In the genomic region with DNA sequence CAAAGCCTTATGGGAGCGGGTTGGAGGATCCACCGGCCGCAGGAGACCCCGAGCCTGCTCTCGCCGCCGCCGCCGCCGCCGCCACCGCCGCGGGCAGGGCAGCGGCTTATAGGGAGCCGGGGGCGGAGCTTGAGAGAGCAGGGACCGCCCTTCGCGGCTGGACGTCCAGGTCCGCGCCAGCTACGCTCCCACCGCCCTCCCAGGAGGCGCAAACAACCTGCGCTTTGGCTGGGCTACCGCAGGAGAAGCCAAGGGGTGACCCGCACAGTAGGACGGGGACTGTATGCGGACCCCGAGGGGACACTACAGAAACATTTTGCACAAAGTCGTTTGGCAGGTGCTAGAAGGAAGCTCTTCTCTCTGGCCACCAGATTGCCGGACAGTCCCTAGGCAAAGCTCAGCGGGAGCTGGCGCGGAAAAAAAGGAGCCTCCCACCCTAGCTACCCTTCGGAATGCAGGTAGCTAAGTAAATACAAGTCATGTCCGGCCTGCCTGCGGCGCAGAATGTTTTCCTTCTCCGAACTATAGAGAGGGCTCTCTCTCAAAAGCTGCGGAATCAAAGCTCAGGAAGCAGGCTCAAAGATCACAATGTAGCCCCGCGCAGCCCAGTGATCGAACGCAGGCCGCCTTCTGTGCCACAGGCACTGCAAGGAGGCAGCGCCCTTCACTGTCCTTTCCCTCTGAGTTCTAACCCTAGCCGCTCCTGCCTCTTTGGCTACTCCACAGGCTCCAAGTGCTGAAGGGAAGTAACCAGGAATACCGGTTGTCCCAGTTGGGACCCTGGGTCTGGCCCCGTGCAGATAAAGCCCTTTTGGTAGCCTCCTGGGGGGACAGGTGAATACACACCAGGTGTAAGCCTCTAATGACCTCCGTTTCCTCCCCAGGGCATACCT, we compare ENCODE assay signal across 1 mouse cellular context.
TF ChIP-seq lines count a peak whose summit lies in the region.

No protein-coding gene starts in this region.

TF ChIP-seq in MEL, 35 proteins besides CTCF, POLR2A, EP300 and RAD21 (continued from another document):
- TF ChIP-seq KAT2A (conservative IDR thresholded peaks at IDR 0.05; ENCODE audit: low read depth, low read length) (no peak), ZNF384 (IDR thresholded peaks at IDR 0.05; ENCODE audit: low read depth, low read length) (no peak), E2F4 (IDR thresholded peaks at IDR 0.05; ENCODE audit: borderline replicate concordance, low read depth, low read length) (no peak), ZC3H11A (IDR thresholded peaks at IDR 0.05; ENCODE audit: low read depth, low read length) (no peak), POLR2AphosphoS2 (IDR thresholded peaks at IDR 0.05; ENCODE audit: low read length) (no peak), ZMIZ1 (IDR thresholded peaks at IDR 0.05; ENCODE audit: low read depth, low read length) (peak; percentile 76; the same call in 1 of the 2 replicates), ETS1 (IDR thresholded peaks at IDR 0.05; ENCODE audit: low read depth, low read length) (0 out of 2 replicates have a peak, but pooled peaks have one; percentile 15), TBP (IDR thresholded peaks at IDR 0.05; ENCODE audit: low read depth, low read length) (peak; percentile 10; the same call in 1 of the 2 replicates), TCF12 (IDR thresholded peaks at IDR 0.05; ENCODE audit: low read depth, low read length) (peak; percentile 18; the same call in 1 of the 2 replicates), SMC3 (IDR thresholded peaks at IDR 0.05; ENCODE audit: low read depth, low read length) (no peak), ELF1 (IDR thresholded peaks at IDR 0.05; ENCODE audit: low read depth, low read length) (no peak), NELFE (IDR thresholded peaks at IDR 0.05; ENCODE audit: low read depth, low read length) (peak; percentile 59; the same call in 1 of the 2 replicates), JUND (IDR thresholded peaks at IDR 0.05; ENCODE audit: low read depth, low read length) (no peak), RCOR1 (IDR thresholded peaks at IDR 0.05; ENCODE audit: low read depth, low read length) (no peak), GABPA (IDR thresholded peaks at IDR 0.05; ENCODE audit: low read depth, low read length) (no peak), GATA1 (IDR thresholded peaks at IDR 0.05; ENCODE audit: low read depth, low read length) (no peak), MAZ (IDR thresholded peaks at IDR 0.05; ENCODE audit: low read depth, low read length) (0 out of 2 replicates have a peak, but pooled peaks have one; percentile 25)
